Mouse (Mus musculus): ENCODE measurements at regions not wholly inside any gene's neighbourhood (a gene's known extent, or its start where the extent isn't known, plus 50 kb on each side); places are given as distances from the start of the nearest gene placed in this dataset.

- Histone ChIP-seq H3K4me1 (replicated peaks) (0 out of 2 replicates have a peak, but pooled peaks cover 4% of the 10 kb centered on the region), H3K4me3 (replicated peaks) (no peak overlapping the region), H3K27ac (no peak overlapping the region), H3K27me3 (0 out of 2 replicates have a peak, but pooled peaks cover 6% of the 10 kb centered on the region), H3K4me2 (replicated peaks) (no peak overlapping the region), H3K9ac (replicated peaks) (no peak overlapping the region), H3K9me3 (no peaks in the 10 kb centered on the region), H3K36me3 (no peaks in the 10 kb centered on the region)
- 91% methylated on average over 4 of the region's 4 CpGs for WGBS
- ATAC-seq = no peak
Measured at GRCm38 (mm10) chr17:4913001-4913400, 81.1 kb upstream of the Arid1b start.

- Histone ChIP-seq H3K27me3 (0 out of 2 replicates have a peak, but pooled peaks cover 3% of the 10 kb centered on the region), H3K36me3 (no peaks in the 10 kb centered on the region), H3K4me3 (replicated peaks) (no peak overlapping the region), H3K9me3 (no peaks in the 10 kb centered on the region), H3K9ac (replicated peaks) (no peak overlapping the region), H3K27ac (no peak overlapping the region), H3K4me2 (replicated peaks) (no peak overlapping the region), H3K4me1 (replicated peaks) (no peaks in the 10 kb centered on the region)
- no peak for ATAC-seq
- WGBS = 92% methylated on average over 6 of the region's 6 CpGs
Measured at GRCm38 (mm10) chr17:4919866-4920495, 74.2 kb upstream of the Arid1b start.

GRCm38 (mm10) chr17:4921121-4921520 lies 73.0 kb upstream of the Arid1b start:
- no peak overlapping the region for H3K4me2 ChIP-seq (replicated peaks)
- H3K36me3 ChIP-seq = no peaks in the 10 kb centered on the region
- H3K27me3 ChIP-seq = no peaks in the 10 kb centered on the region
- ATAC-seq = no peak
- 88% methylated on average over 7 of the region's 7 CpGs for WGBS
- no peaks in the 10 kb centered on the region for H3K4me1 ChIP-seq (replicated peaks)
- H3K9me3 ChIP-seq = no peaks in the 10 kb centered on the region
- H3K27ac ChIP-seq = no peak overlapping the region
- H3K4me3 ChIP-seq (replicated peaks) = no peak overlapping the region
- H3K9ac ChIP-seq (replicated peaks) = no peak overlapping the region

DNA sequence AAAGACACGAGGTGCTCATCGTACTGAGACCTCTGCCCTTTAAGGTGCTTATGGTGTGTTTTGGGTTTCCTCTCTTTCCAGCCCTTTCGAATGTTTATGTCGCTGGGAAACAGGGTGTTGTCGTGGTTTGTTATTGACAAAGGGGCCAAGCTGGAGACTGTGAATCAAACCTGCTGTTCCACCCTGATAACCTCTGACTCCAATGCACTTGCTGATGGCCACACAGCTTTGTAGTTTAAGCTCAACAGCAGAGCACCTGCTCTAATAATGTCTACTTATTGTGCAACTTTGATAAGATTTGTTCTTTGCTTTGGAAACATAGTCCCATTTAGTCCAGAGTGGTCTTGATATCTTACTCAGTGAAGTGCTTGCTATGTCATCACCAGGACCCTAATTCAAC lies 65.5 kb upstream of the Arid1b start:
- no peak for ATAC-seq
- no peak overlapping the region for H3K27ac ChIP-seq
- H3K4me2 ChIP-seq (replicated peaks) = no peak overlapping the region
- no peaks in the 10 kb centered on the region for H3K27me3 ChIP-seq
- H3K9me3 ChIP-seq = no peaks in the 10 kb centered on the region
- WGBS = 81% methylated on average over 5 of the region's 5 CpGs
- no peaks in the 10 kb centered on the region for H3K4me1 ChIP-seq (replicated peaks)
- no peak overlapping the region for H3K9ac ChIP-seq (replicated peaks)
- no peaks in the 10 kb centered on the region for H3K36me3 ChIP-seq
- no peak overlapping the region for H3K4me3 ChIP-seq (replicated peaks)

GRCm38 (mm10) chr17:4935268-4935667 lies 58.9 kb upstream of the Arid1b start:
- H3K4me1 ChIP-seq (replicated peaks) = no peaks in the 10 kb centered on the region
- H3K27ac ChIP-seq = no peak overlapping the region
- H3K36me3 ChIP-seq = no peaks in the 10 kb centered on the region
- H3K27me3 ChIP-seq = no peaks in the 10 kb centered on the region
- 96% methylated on average over 5 of the region's 5 CpGs for WGBS
- no peak overlapping the region for H3K4me2 ChIP-seq (replicated peaks)
- no peak for ATAC-seq
- no peak overlapping the region for H3K4me3 ChIP-seq (replicated peaks)
- no peak overlapping the region for H3K9ac ChIP-seq (replicated peaks)
- H3K9me3 ChIP-seq = no peaks in the 10 kb centered on the region

DNA sequence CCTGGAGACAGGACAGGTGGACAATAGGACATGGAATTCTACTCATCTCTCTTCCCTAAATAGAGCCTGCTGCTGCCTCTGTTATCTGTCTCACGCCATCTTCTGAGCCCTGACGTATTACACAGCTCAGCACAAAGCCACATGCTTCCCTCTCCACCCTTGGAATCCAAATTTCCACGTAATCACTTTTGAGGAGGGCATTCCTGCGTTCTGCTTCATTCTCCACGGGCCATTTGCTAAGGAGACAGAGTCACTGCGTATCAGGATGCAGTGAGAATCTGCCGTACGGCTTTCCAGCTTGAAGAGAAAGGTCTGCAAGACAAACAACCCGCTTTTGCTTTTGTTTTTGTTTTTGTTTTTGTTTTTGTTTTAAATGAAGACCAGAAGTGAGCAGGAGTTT lies 53.5 kb upstream of the Arid1b start:
- H3K27ac ChIP-seq = no peak overlapping the region
- H3K9ac ChIP-seq (replicated peaks) = no peak overlapping the region; the same call in 1 of the 2 replicates
- no peak overlapping the region for H3K4me3 ChIP-seq (replicated peaks)
- no peak for ATAC-seq
- H3K4me2 ChIP-seq (replicated peaks) = no peak overlapping the region
- peaks cover 10% of the 10 kb centered on the region for H3K4me1 ChIP-seq (replicated peaks)
- no peaks in the 10 kb centered on the region for H3K36me3 ChIP-seq
- H3K27me3 ChIP-seq = 0 out of 2 replicates have a peak, but pooled peaks cover 3% of the 10 kb centered on the region
- H3K9me3 ChIP-seq = no peaks in the 10 kb centered on the region
- WGBS = 48% methylated on average over 9 of the region's 9 CpGs

DNA sequence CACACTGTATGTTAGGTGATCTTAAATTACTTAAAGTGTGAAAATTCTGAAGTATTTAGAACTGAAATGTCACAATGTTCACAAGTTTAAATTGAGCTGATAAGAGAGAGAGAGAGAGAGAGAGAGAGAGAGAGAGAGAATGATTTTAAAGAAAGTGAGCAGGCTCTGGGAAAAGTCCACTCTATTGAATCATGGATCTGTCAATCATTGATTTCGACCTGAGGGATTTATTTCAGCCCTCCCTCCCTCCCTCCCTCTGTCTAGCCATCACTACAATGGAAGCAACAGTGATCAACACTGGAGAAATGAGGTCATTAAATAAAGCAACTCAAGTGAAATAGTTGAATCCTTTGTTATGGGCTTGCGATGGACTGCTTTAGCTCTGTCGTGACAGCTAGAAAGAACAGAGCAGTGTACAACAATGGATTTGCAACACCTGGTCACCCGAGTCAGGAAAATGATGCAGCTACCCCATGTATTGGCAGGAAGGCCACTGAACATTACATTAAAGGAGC lies 52.8 kb upstream of the Arid1b start:
- H3K9ac ChIP-seq (replicated peaks) = no peak overlapping the region
- 0 out of 2 replicates have a peak, but pooled peaks cover 3% of the 10 kb centered on the region for H3K27me3 ChIP-seq
- ATAC-seq = no peak
- H3K27ac ChIP-seq = no peak overlapping the region
- no peaks in the 10 kb centered on the region for H3K36me3 ChIP-seq
- no peaks in the 10 kb centered on the region for H3K9me3 ChIP-seq
- no peak overlapping the region for H3K4me3 ChIP-seq (replicated peaks)
- no peak overlapping the region for H3K4me2 ChIP-seq (replicated peaks)
- 36% methylated on average over 4 of the region's 4 CpGs for WGBS
- peaks cover 16% of the 10 kb centered on the region for H3K4me1 ChIP-seq (replicated peaks)

- 93% methylated on average over 7 of the region's 7 CpGs for WGBS
- no peak overlapping the region for H3K4me3 ChIP-seq (replicated peaks)
- H3K9ac ChIP-seq (replicated peaks) = no peak overlapping the region
- no peak for ATAC-seq
- no peaks in the 10 kb centered on the region for H3K9me3 ChIP-seq
- no peak overlapping the region for H3K27ac ChIP-seq
- H3K36me3 ChIP-seq = no peaks in the 10 kb centered on the region
- H3K4me2 ChIP-seq (replicated peaks) = no peak overlapping the region
- H3K4me1 ChIP-seq (replicated peaks) = peaks cover 23% of the 10 kb centered on the region
- peaks cover 3% of the 10 kb centered on the region; the same call in 1 of the 2 replicates for H3K27me3 ChIP-seq
Measured at GRCm38 (mm10) chr17:4942868-4943267, 51.3 kb upstream of the Arid1b start.

Measured in midbrain, embryonic 13.5 days (tissue).